Mouse (Mus musculus): Measurements from ENCODE around the gene Carf.

DNA sequence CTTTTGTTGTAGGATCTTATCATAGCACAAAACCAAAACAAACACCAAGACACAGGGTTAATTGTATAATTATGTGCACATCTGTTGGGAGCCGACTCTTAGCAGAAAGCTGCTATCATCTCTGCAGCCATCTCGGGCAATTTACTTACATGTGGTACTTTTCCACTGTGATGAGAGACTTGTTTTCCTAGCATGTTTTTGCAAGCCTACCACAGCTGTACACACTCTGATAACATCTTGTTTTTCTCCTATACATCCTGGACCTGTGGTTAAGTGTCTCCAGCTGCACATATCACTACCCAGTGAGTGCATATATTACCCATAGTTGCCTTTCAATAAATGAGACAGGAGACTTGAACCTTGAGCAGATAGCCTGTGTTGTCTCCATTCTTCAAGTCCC lies 23.1 kb upstream of the Carf start:
- TF ChIP-seq CTCF (IDR thresholded peaks at IDR 0.05; ENCODE audit: low read depth) (no peak), EP300 (optimal IDR thresholded peaks at IDR 0.05) (no peak)
